Mouse (Mus musculus) small intestine, adult 2 months (tissue): ENCODE measurements around the gene Lyar. TPM values are rescaled to one million over a fixed set of nuclear protein-coding genes. Genes with fewer than 3 reads are reported as not detected.

Experiments
- H3K27ac ChIP-seq: fragments of 200-500 bp; 2 replicates; pipeline ENCODE4 v1.5.1; 2012; ENCODE audit warnings: low read depth, low read length, control low read depth, inconsistent platforms; ENCODE audit not compliant: insufficient read depth
- H3K27me3 ChIP-seq: fragments of 200-500 bp; 2 replicates; pipeline ENCODE4 v1.6.1; 2012; ENCODE audit warnings: mild to moderate bottlenecking, moderate library complexity, low read length, inconsistent platforms; ENCODE audit not compliant: control insufficient read depth, insufficient read depth
- H3K36me3 ChIP-seq: fragments of 200-500 bp; 2 replicates; pipeline ENCODE4 v1.6.1; 2012; ENCODE audit warnings: mild to moderate bottlenecking, low read length, control low read depth, inconsistent platforms; ENCODE audit not compliant: control insufficient read depth, insufficient read depth
- H3K4me1 ChIP-seq: fragments of 200-500 bp; 2 replicates; pipeline ENCODE4 v1.6.1; 2012; ENCODE audit warnings: low read length, inconsistent platforms, mixed read lengths; ENCODE audit not compliant: control insufficient read depth, insufficient read depth, insufficient read length
- H3K4me3 ChIP-seq: fragments of 200-500 bp; 2 replicates; pipeline ENCODE4 v1.5.1; 2012; ENCODE audit warnings: low read depth, mild to moderate bottlenecking, control low read depth, inconsistent platforms, low read length, moderate library complexity
- CTCF ChIP-seq: fragments of 200-500 bp; IDR thresholded peaks from 2 replicates; pipeline ENCODE4 v1.5.1; 2012; ENCODE audit warnings: low read depth, mild to moderate bottlenecking, control low read depth, inconsistent platforms, low read length, moderate library complexity, mixed read lengths; ENCODE audit not compliant: insufficient replicate concordance, insufficient read length; ENCODE audit errors: extremely low read depth
- POLR2A ChIP-seq: fragments of 200-500 bp; IDR thresholded peaks from 2 replicates; pipeline ENCODE4 v1.6.1; 2012; ENCODE audit warnings: low read depth, mild to moderate bottlenecking, control low read depth, inconsistent platforms, low read length, moderate library complexity
- WGBS: fragments of 180-500 bp; shearing (Covaris S2); methylation state at CpG from one replicate; pipeline ENCODE4 v1.1.7; 2018; 5-methylcytosine and 5-hydroxymethylcytosine counted together
- polyA plus RNA-seq: library from polyadenylated mRNA; depleted of rRNA; stranded (reverse); fragments of >200 nt; gene quantifications from 2 replicates; pipeline ENCODE4 v1.2.3, GENCODE M21; 2012

The Lyar gene
- polyA plus RNA-seq, 1 experiment: 1.4 TPM

GRCm38 (mm10) chr5:38255195-38255594, 34.9 kb downstream of the Lyar start:
- TF ChIP-seq POLR2A: no peak
- no peak for TF ChIP-seq CTCF
- H3K36me3 ChIP-seq: no peaks in the 10 kb centered on the region
- no peaks in the 10 kb centered on the region for H3K4me1 ChIP-seq
- 34% methylated on average over 4 of the region's 4 CpGs for WGBS
- no peak overlapping the region for H3K4me3 ChIP-seq
- H3K27me3 ChIP-seq: no peaks in the 10 kb centered on the region
- H3K27ac ChIP-seq: no peak overlapping the region

- no peak for TF ChIP-seq CTCF
- no peak for TF ChIP-seq POLR2A
- WGBS: 69% methylated on average over 3 of the region's 3 CpGs
- H3K36me3 ChIP-seq: no peaks in the 10 kb centered on the region
- no peak overlapping the region for H3K27ac ChIP-seq
- no peaks in the 10 kb centered on the region for H3K27me3 ChIP-seq
- H3K4me3 ChIP-seq: no peak overlapping the region
- no peaks in the 10 kb centered on the region for H3K4me1 ChIP-seq
Measured at GRCm38 (mm10) chr5:38255644-38256043, 35.4 kb downstream of the Lyar start.

- no peaks in the 10 kb centered on the region for H3K4me1 ChIP-seq
- no peak overlapping the region for H3K27ac ChIP-seq
- TF ChIP-seq CTCF: no peak
- no peak for TF ChIP-seq POLR2A
- H3K4me3 ChIP-seq: no peak overlapping the region
- no peaks in the 10 kb centered on the region for H3K36me3 ChIP-seq
- 80% methylated on average over 1 of the region's 1 CpGs for WGBS
- no peaks in the 10 kb centered on the region for H3K27me3 ChIP-seq
Measured at GRCm38 (mm10) chr5:38256551-38256950, 36.3 kb downstream of the Lyar start.

GRCm38 (mm10) chr5:38258034-38258772, 37.9 kb downstream of the Lyar start:
- H3K27ac ChIP-seq: no peak overlapping the region
- WGBS: 85% methylated on average over 8 of the region's 8 CpGs
- H3K4me3 ChIP-seq: no peak overlapping the region
- no peaks in the 10 kb centered on the region for H3K27me3 ChIP-seq
- H3K36me3 ChIP-seq: peaks cover 7% of the 10 kb centered on the region
- no peaks in the 10 kb centered on the region for H3K4me1 ChIP-seq
- no peak for TF ChIP-seq POLR2A
- no peak for TF ChIP-seq CTCF

- WGBS: 89% methylated on average over 5 of the region's 5 CpGs
- H3K4me3 ChIP-seq: no peak overlapping the region
- H3K36me3 ChIP-seq: peaks cover 13% of the 10 kb centered on the region
- TF ChIP-seq CTCF (no peak), POLR2A (no peak)
- H3K27ac ChIP-seq: no peak overlapping the region
- H3K4me1 ChIP-seq: no peaks in the 10 kb centered on the region
- H3K27me3 ChIP-seq: no peaks in the 10 kb centered on the region
Measured at GRCm38 (mm10) chr5:38258773-38259146, 38.5 kb downstream of the Lyar start.

GRCm38 (mm10) chr5:38259455-38260106, 39.3 kb downstream of the Lyar start:
- no peaks in the 10 kb centered on the region for H3K27me3 ChIP-seq
- peaks cover 19% of the 10 kb centered on the region for H3K36me3 ChIP-seq
- no peak for TF ChIP-seq CTCF
- TF ChIP-seq POLR2A: no peak
- no peaks in the 10 kb centered on the region for H3K4me1 ChIP-seq
- H3K27ac ChIP-seq: peak overlapping the region; percentile 72
- 38% methylated on average over 9 of the region's 9 CpGs for WGBS
- H3K4me3 ChIP-seq: peak overlapping the region; percentile 85

- Histone ChIP-seq H3K27me3 (no peaks in the 10 kb centered on the region), H3K27ac (peak within 1 kb of the TSS; percentile 72), H3K4me3 (peak within 1 kb of the TSS; percentile 85), H3K4me1 (no peaks in the 10 kb centered on the region), H3K36me3 (peaks cover 26% of the 10 kb centered on the region)
- under 1% methylated on average over 40 of the region's 40 CpGs for WGBS
- TF ChIP-seq CTCF: no peak
- peak; percentile 88 for TF ChIP-seq POLR2A
Measured at GRCm38 (mm10) chr5:38260107-38260682, 39.9 kb downstream of the Lyar start, which contains the start of gene Tmem128. Tmem128 (plus strand) TSS chr5:38260185.
